Mouse (Mus musculus): ENCODE measurements around the gene Eif2b3. TPM values are rescaled to one million over a fixed set of nuclear protein-coding genes. Genes with fewer than 3 reads are reported as not detected.

The Eif2b3 gene
- total RNA-seq, 2 experiments from 2014 or later: 19.1 to 20.1 TPM

GRCm38 (mm10) chr4:117124218-117124517, 105.0 kb downstream of the Eif2b3 start:
- DNase-seq: no peak

- peak; percentile 55 for DNase-seq
Measured at GRCm38 (mm10) chr4:117124518-117125347, 105.5 kb downstream of the Eif2b3 start.

- peak; percentile 88 for DNase-seq
Measured at GRCm38 (mm10) chr4:117125348-117125909, 106.2 kb downstream of the Eif2b3 start, which contains the start of gene Btbd19. Btbd19 (minus strand) TSS chr4:117125725.

- DNase-seq: peak; percentile 84
Measured at GRCm38 (mm10) chr4:117125910-117126674, 106.9 kb downstream of the Eif2b3 start.

GRCm38 (mm10) chr4:117126675-117127290, 107.6 kb downstream of the Eif2b3 start, which contains the start of gene Tctex1d4:
Tctex1d4 (plus strand) TSS chr4:117126794.
- DNase-seq: no peak

- DNase-seq: no peak
Measured at GRCm38 (mm10) chr4:117127991-117128686, 108.9 kb downstream of the Eif2b3 start.

- DNase-seq: no peak
Measured at GRCm38 (mm10) chr4:117130790-117131189, 111.6 kb downstream of the Eif2b3 start.

GRCm38 (mm10) chr4:117131198-117131597, 112.0 kb downstream of the Eif2b3 start:
- no peak for DNase-seq

- no peak for DNase-seq
Measured at GRCm38 (mm10) chr4:117131890-117132793, 112.9 kb downstream of the Eif2b3 start.

- DNase-seq: no peak
Measured at GRCm38 (mm10) chr4:117132794-117133143, 113.6 kb downstream of the Eif2b3 start.

GRCm38 (mm10) chr4:117133366-117133796, 114.2 kb downstream of the Eif2b3 start:
- no peak for DNase-seq

- peak; percentile 98 for DNase-seq
Measured at GRCm38 (mm10) chr4:117133817-117134600, 114.8 kb downstream of the Eif2b3 start, which contains the start of gene Plk3. Plk3 (minus strand) TSS chr4:117133963.

- DNase-seq: no peak
Measured at GRCm38 (mm10) chr4:117134601-117134995, 115.4 kb downstream of the Eif2b3 start.

GRCm38 (mm10) chr4:117136034-117136433, 116.8 kb downstream of the Eif2b3 start:
- DNase-seq: no peak

Other genes with a start within 250 kb of the Eif2b3 start
- 10 to 100 TPM; 13.3 to 15.4 TPM for gene Toe1, start 211.8 kb upstream of the Eif2b3 start, total RNA-seq (2021)
- gene Mutyh, start 211.7 kb upstream of the Eif2b3 start, total RNA-seq (2021): 1 to 10 TPM; 4.0 to 4.2 TPM
- gene Hpdl, start 197.7 kb upstream of the Eif2b3 start, total RNA-seq (2021): 1 to 10 TPM; 1.3 to 2.2 TPM
- 1 to 10 TPM; 2.1 to 2.4 TPM for gene Zswim5, start 142.0 kb upstream of the Eif2b3 start, total RNA-seq (2021)
- 10 to 100 TPM; 80.0 to 83.1 TPM for gene Urod, start 25.0 kb upstream of the Eif2b3 start, total RNA-seq (2021)
- gene Hectd3, start 24.1 kb upstream of the Eif2b3 start, total RNA-seq (2021): 10 to 100 TPM; 11.3 to 15.1 TPM
- gene Ptch2, start 76.7 kb downstream of the Eif2b3 start, total RNA-seq (2021): 1 to 10 TPM; 4.0 to 5.0 TPM
- gene Btbd19, start 106.3 kb downstream of the Eif2b3 start, total RNA-seq (2021): 1 to 10 TPM; 4.6 to 5.9 TPM
- not detected for gene Tctex1d4, start 107.4 kb downstream of the Eif2b3 start, total RNA-seq (2021)
- 1 to 10 TPM; 5.0 to 5.8 TPM for gene Plk3, start 114.6 kb downstream of the Eif2b3 start, total RNA-seq (2021)
- 100 to 1,000 TPM; 952 to 961 TPM for gene Rps8, start 136.8 kb downstream of the Eif2b3 start, total RNA-seq (2021)
- 10 to 100 TPM; 17.7 to 19.7 TPM for gene Kif2c, start 163.2 kb downstream of the Eif2b3 start, total RNA-seq (2021)
- 10 to 100 TPM; 25.5 to 27.1 TPM for gene Tmem53, start 232.5 kb downstream of the Eif2b3 start, total RNA-seq (2021)
- under 1 TPM; 0.38 to 0.43 TPM for gene Armh1, start 232.7 kb downstream of the Eif2b3 start, total RNA-seq (2021)

All from heart, postnatal 4 days (tissue).